Mouse (Mus musculus) midbrain, embryonic 15.5 days (tissue): ENCODE data around the gene Gm11168. TPM values are rescaled to one million over a fixed set of nuclear protein-coding genes. Genes with fewer than 3 reads are reported as not detected.
"Not testable (repeated sequence)": the region's sequence is repeated elsewhere in the genome, so short reads cannot be mapped to it uniquely, and the experiment has no call there.

Experiments
- ATAC-seq: fragments of 200-750 bp; cut with Nextera tagmentation; replicated peaks from 2 replicates; pipeline ENCODE4 v1.8.0; 2017; ENCODE audit warnings: moderate TSS enrichment
- H3K27ac ChIP-seq: fragments of 300-500 bp; sonication (generic); 2 replicates; pipeline ENCODE4 v1.5.1; 2015; ENCODE audit warnings: mild to moderate bottlenecking, inconsistent platforms
- H3K27me3 ChIP-seq: fragments of 300-500 bp; sonication (generic); replicated peaks from 2 replicates; pipeline ENCODE4 v1.6.1; 2015; ENCODE audit warnings: inconsistent platforms
- H3K36me3 ChIP-seq: fragments of 300-500 bp; sonication (generic); replicated peaks from 2 replicates; pipeline ENCODE4 v1.6.1; 2015; ENCODE audit warnings: inconsistent platforms
- H3K4me1 ChIP-seq: fragments of 300-500 bp; sonication (generic); 2 replicates; pipeline ENCODE4 v1.6.1; 2015; ENCODE audit warnings: inconsistent platforms
- H3K4me2 ChIP-seq: fragments of 300-500 bp; sonication (generic); 2 replicates; pipeline ENCODE4 v1.6.1; 2015; ENCODE audit warnings: inconsistent platforms, mild to moderate bottlenecking, moderate library complexity
- H3K4me3 ChIP-seq: fragments of 300-500 bp; sonication (generic); 2 replicates; pipeline ENCODE4 v1.5.1; 2015; ENCODE audit warnings: mild to moderate bottlenecking, inconsistent platforms
- H3K9ac ChIP-seq: fragments of 300-500 bp; sonication (generic); 2 replicates; pipeline ENCODE4 v1.6.1; 2015; ENCODE audit warnings: mild to moderate bottlenecking, inconsistent platforms
- H3K9me3 ChIP-seq: fragments of 300-500 bp; sonication (generic); 2 replicates; pipeline ENCODE4 v1.6.1; 2016; ENCODE audit warnings: inconsistent platforms
- WGBS: fragments of 180-500 bp; shearing (Covaris S2); methylation state at CpG from one replicate; pipeline ENCODE4 v1.1.7; 2015; ENCODE audit warnings: mixed read lengths; 5-methylcytosine and 5-hydroxymethylcytosine counted together
- microRNA-seq: library from miRNA; unstranded; fragments of <30 nt; microRNA quantifications from one replicate; pipeline ENCODE4, GENCODE M21; 2016
- polyA plus RNA-seq: library from polyadenylated mRNA; unstranded; fragments of >200 nt; fragmentation: Nextera tagmentation; extraction: Ambion mirVana; gene quantifications from 2 replicates; pipeline ENCODE4 v1.2.1, GENCODE M21; 2015

Gm11168 gene
- polyA plus RNA-seq, 1 experiment from 2014 or later, result not detected

GRCm38 (mm10) chr9:3029276-3030000 is 26.3 kb downstream of the Gm11168 start:
- 69% methylated on average over 14 of the region's 16 CpGs for WGBS
- ATAC-seq, result not testable (repeated sequence)

GRCm38 (mm10) chr9:3030677-3031318 is 27.7 kb downstream of the Gm11168 start:
- H3K4me2 ChIP-seq, ATAC-seq, H3K4me3 ChIP-seq, H3K4me1 ChIP-seq, H3K27ac ChIP-seq, H3K36me3 ChIP-seq, H3K27me3 ChIP-seq, H3K9ac ChIP-seq, H3K9me3 ChIP-seq: not testable (repeated sequence)
- WGBS, result 64% methylated on average over 3 of the region's 10 CpGs

More at GRCm38 (mm10) chr9:3029276-3030000, 26.3 kb downstream of the Gm11168 start:
- H3K4me2 ChIP-seq, H3K9me3 ChIP-seq, H3K36me3 ChIP-seq, H3K4me1 ChIP-seq, H3K9ac ChIP-seq, H3K27ac ChIP-seq, H3K4me3 ChIP-seq, H3K27me3 ChIP-seq: not testable (repeated sequence)

GRCm38 (mm10) chr9:3034299-3034698 is 31.2 kb downstream of the Gm11168 start, which contains the start of gene Gm17535:
TSS of gene Gm17535 (plus strand) at chr9:3034599.
- H3K4me3 ChIP-seq, H3K27me3 ChIP-seq, H3K4me1 ChIP-seq, H3K4me2 ChIP-seq, ATAC-seq, H3K27ac ChIP-seq, H3K9ac ChIP-seq, H3K36me3 ChIP-seq, H3K9me3 ChIP-seq: not testable (repeated sequence)
- WGBS, result 78% methylated on average over 2 of the region's 8 CpGs

GRCm38 (mm10) chr9:3036577-3036976 is 33.4 kb downstream of the Gm11168 start, which contains the start of gene Gm10715:
TSS of gene Gm10715 (plus strand) at chr9:3036877.
- H3K27ac ChIP-seq, H3K9ac ChIP-seq, H3K9me3 ChIP-seq, H3K4me1 ChIP-seq, H3K4me3 ChIP-seq, ATAC-seq, H3K36me3 ChIP-seq, H3K4me2 ChIP-seq, H3K27me3 ChIP-seq: not testable (repeated sequence)
- WGBS, result 75% methylated on average over 8 of the region's 8 CpGs

- not testable (repeated sequence) for H3K4me1 ChIP-seq, H3K4me3 ChIP-seq, H3K27me3 ChIP-seq, H3K4me2 ChIP-seq, H3K9me3 ChIP-seq, H3K36me3 ChIP-seq, ATAC-seq, H3K9ac ChIP-seq, H3K27ac ChIP-seq
- WGBS, result 64% methylated on average over 4 of the region's 4 CpGs
These were observed 35.0 kb downstream of the Gm11168 start for GRCm38 (mm10) chr9:3038161-3038560.

Small RNAs within 50 kb of the gene (microRNA-seq; reads per million reads assigned to microRNA genes)
- gene Mir101c, result not detected

Other genes with a start within 250 kb of the Gm11168 start
- not detected in 2 replicates for gene Gm10722, start 2.4 kb upstream of the Gm11168 start, polyA plus RNA-seq
- not detected in 2 replicates for gene Gm10721, start 9.8 kb downstream of the Gm11168 start, polyA plus RNA-seq
- not detected in 2 replicates for gene Gm10720, start 12.3 kb downstream of the Gm11168 start, polyA plus RNA-seq
- 0.28 and 0.34 TPM in 2 replicates for gene Gm10719, start 14.1 kb downstream of the Gm11168 start, polyA plus RNA-seq
- 0.27 and 0.49 TPM in 2 replicates for gene Gm10718, start 20.2 kb downstream of the Gm11168 start, polyA plus RNA-seq
- 0.92 and 1.0 TPM in 2 replicates for gene Gm10717, start 22.1 kb downstream of the Gm11168 start, polyA plus RNA-seq
- gene Gm17535, start 31.3 kb downstream of the Gm11168 start, polyA plus RNA-seq, result not detected in 2 replicates
- not detected in 2 replicates for gene Gm10715, start 33.5 kb downstream of the Gm11168 start, polyA plus RNA-seq